Mouse (Mus musculus): ENCODE measurements around the gene D430019H16Rik.

- no peak for TF ChIP-seq POLR2A (IDR thresholded peaks at IDR 0.05; ENCODE audit: extremely low read depth, insufficient read depth, low read length)
- TF ChIP-seq CTCF (IDR thresholded peaks at IDR 0.05; ENCODE audit: low read depth, low read length) = no peak
Observed at GRCm38 (mm10) chr12:105531724-105532371, 78.2 kb downstream of the D430019H16Rik start.

Measured in liver, adult 2 months (tissue).